Mouse (Mus musculus) neutrophil, adult 5-6 weeks (primary cell): ENCODE results near the gene Ccdc83. TPM values are rescaled to one million over a fixed set of nuclear protein-coding genes. Genes with fewer than 3 reads are reported as not detected.

ENCODE experiments used
- ATAC-seq: fragments of 151-379, 151-347 bp; 2 replicates; pipeline ENCODE4 v1.8.0; 2017; ENCODE audit warnings: mild to moderate bottlenecking, moderate TSS enrichment; ENCODE audit not compliant: insufficient number of reproducible peaks, poor library complexity, low FRiP score, severe bottlenecking; ENCODE audit errors: extremely low read depth
- total RNA-seq: library from RNA; stranded (forward); fragments of 200-1000 nt; gene quantifications from 2 replicates; pipeline ENCODE4 v1.2.3, GENCODE M21; 2017

Gene Ccdc83
- total RNA-seq, 1 experiment from 2014 or later, result not detected

- no peak for ATAC-seq
Measured at GRCm38 (mm10) chr7:90200251-90200650, 65.3 kb downstream of the Ccdc83 start.

- no peak for ATAC-seq
Measured at GRCm38 (mm10) chr7:90180635-90181034, 84.9 kb downstream of the Ccdc83 start.

GRCm38 (mm10) chr7:90175576-90175975 lies 90.0 kb downstream of the Ccdc83 start:
- no peak for ATAC-seq

Other genes starting within 250 kb of the Ccdc83 start
- gene Picalm, start 135.6 kb downstream of the Ccdc83 start, total RNA-seq, result 1,031 and 1,093 TPM in 2 replicates
- 2.7 and 5.0 TPM in 2 replicates for gene Sytl2, start 36.5 kb upstream of the Ccdc83 start, total RNA-seq
- gene Ccdc89, start 160.8 kb upstream of the Ccdc83 start, total RNA-seq, result not detected in 2 replicates
- 128 and 129 TPM in 2 replicates for gene Crebzf, start 177.0 kb upstream of the Ccdc83 start, total RNA-seq
- 13.7 and 15.2 TPM in 2 replicates for gene Tmem126a, start 191.5 kb upstream of the Ccdc83 start, total RNA-seq
- gene Tmem126b, start 210.2 kb upstream of the Ccdc83 start, total RNA-seq, result 13.1 and 16.3 TPM in 2 replicates
- 1.7 and 2.2 TPM in 2 replicates for gene Dlg2, start 210.9 kb upstream of the Ccdc83 start, total RNA-seq